Mouse (Mus musculus) megakaryocyte, embryonic 14.5 days (primary cell): ENCODE measurements around the gene Dlg4. TPM values are rescaled to one million over a fixed set of nuclear protein-coding genes. Genes with fewer than 3 reads are reported as not detected.

ENCODE experiments used
- H3K27me3 ChIP-seq: replicated peaks from 2 replicates; pipeline ENCODE3; 2012; ENCODE audit warnings: inconsistent platforms
- H3K36me3 ChIP-seq: replicated peaks from 2 replicates; pipeline ENCODE3; 2012; ENCODE audit warnings: low read length, inconsistent platforms, mixed read lengths
- H3K4me1 ChIP-seq: 2 replicates; pipeline ENCODE4 v1.6.1; 2012; ENCODE audit warnings: inconsistent platforms
- H3K4me3 ChIP-seq: replicated peaks from 2 replicates; pipeline ENCODE3; 2012; ENCODE audit warnings: moderate library complexity, mild to moderate bottlenecking, inconsistent platforms
- H3K9me3 ChIP-seq: 2 replicates; pipeline ENCODE4 v1.6.1; 2012; ENCODE audit warnings: inconsistent platforms
- FLI1 ChIP-seq: IDR thresholded peaks from 2 replicates; pipeline ENCODE4 v1.6.1; 2012; ENCODE audit warnings: low read length, inconsistent platforms, mixed read lengths
- GATA1 ChIP-seq: IDR thresholded peaks from 3 replicates; pipeline ENCODE4 v1.6.1; 2012; ENCODE audit warnings: mixed read lengths, low read length, inconsistent platforms, borderline replicate concordance
- polyA plus RNA-seq: library from polyadenylated mRNA; stranded (reverse); fragments of >175 nt; gene quantifications from 2 replicates; pipeline ENCODE4 v1.2.3, GENCODE M21; 2012; ENCODE audit warnings: low replicate concordance; ENCODE audit not compliant: insufficient read depth

Gene Dlg4
- 16.1 and 22.0 TPM in 2 replicates for polyA plus RNA-seq

DNA sequence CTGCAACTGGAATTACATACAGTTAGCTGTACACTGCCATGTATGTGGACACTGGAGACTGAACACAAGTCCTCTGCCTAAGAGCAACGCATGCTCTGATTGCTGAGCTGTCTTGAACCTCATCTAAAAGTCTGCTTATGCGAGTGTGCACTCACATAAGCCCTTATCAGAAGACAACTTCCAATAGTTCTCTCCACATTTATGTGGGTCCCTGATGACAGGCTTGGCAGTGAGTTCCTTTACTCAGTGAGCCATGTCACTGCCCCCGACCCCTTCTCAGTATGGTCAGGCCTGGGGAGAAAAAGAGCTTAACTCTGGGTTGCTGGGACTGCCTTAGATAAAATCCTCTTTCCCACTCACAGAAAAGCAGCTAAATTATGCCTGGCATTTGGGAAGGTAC is at the start of gene Dlg4:
Gene Dlg4 (plus strand): TSS at position 274 of the 400 bp plus-strand sequence.
- no peaks in the 10 kb centered on the region for H3K9me3 ChIP-seq
- TF ChIP-seq FLI1 (no peak), GATA1 (no peak)
- no peaks in the 10 kb centered on the region for H3K27me3 ChIP-seq
- peak within 1 kb of the TSS; percentile 92 for H3K4me3 ChIP-seq
- H3K36me3 ChIP-seq, result peaks cover 26% of the 10 kb centered on the region
- peaks cover 82% of the 10 kb centered on the region for H3K4me1 ChIP-seq

- Histone ChIP-seq H3K27me3 (peaks cover 34% of the 10 kb centered on the region), H3K4me1 (peaks cover 32% of the 10 kb centered on the region), H3K36me3 (peaks cover 61% of the 10 kb centered on the region), H3K4me3 (no peak overlapping the region), H3K9me3 (no peaks in the 10 kb centered on the region)
- TF ChIP-seq FLI1 (no peak), GATA1 (no peak)
Observed at GRCm38 (mm10) chr11:69968793-69969192, 47.9 kb upstream of the Dlg4 start.

- TF ChIP-seq GATA1 (no peak), FLI1 (no peak)
- Histone ChIP-seq H3K4me1 (peaks cover 22% of the 10 kb centered on the region), H3K4me3 (no peak overlapping the region), H3K27me3 (peaks cover 21% of the 10 kb centered on the region), H3K36me3 (peaks cover 76% of the 10 kb centered on the region), H3K9me3 (no peaks in the 10 kb centered on the region)
Observed at GRCm38 (mm10) chr11:69970222-69970621, 46.5 kb upstream of the Dlg4 start.

DNA sequence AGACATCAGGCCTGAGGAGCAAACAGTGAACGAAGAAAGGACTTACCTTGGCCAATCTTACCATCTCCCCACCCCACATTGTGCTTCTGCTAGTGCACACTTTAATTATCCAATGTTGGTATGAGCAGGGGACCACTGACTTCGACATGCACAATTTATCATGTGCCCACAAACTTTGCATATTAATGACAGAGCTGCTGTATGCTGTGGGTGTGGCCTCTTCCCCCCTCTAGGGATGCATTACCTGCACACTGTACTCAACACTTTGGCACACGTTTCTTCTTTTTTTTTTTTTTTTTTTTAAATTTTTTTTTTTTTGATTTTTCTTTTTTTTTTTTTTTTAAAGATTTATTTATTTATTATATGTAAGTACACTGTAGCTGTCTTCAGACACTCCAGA is 46.0 kb upstream of the Dlg4 start:
- Histone ChIP-seq H3K36me3 (peaks cover 81% of the 10 kb centered on the region), H3K27me3 (peaks cover 16% of the 10 kb centered on the region), H3K9me3 (no peaks in the 10 kb centered on the region), H3K4me1 (peaks cover 17% of the 10 kb centered on the region), H3K4me3 (no peak overlapping the region)
- no peak for TF ChIP-seq GATA1
- TF ChIP-seq FLI1, result no peak

GRCm38 (mm10) chr11:69974907-69975306 is 41.8 kb upstream of the Dlg4 start:
- Histone ChIP-seq H3K9me3 (no peaks in the 10 kb centered on the region), H3K4me1 (peaks cover 17% of the 10 kb centered on the region), H3K36me3 (peaks cover 86% of the 10 kb centered on the region)

DNA sequence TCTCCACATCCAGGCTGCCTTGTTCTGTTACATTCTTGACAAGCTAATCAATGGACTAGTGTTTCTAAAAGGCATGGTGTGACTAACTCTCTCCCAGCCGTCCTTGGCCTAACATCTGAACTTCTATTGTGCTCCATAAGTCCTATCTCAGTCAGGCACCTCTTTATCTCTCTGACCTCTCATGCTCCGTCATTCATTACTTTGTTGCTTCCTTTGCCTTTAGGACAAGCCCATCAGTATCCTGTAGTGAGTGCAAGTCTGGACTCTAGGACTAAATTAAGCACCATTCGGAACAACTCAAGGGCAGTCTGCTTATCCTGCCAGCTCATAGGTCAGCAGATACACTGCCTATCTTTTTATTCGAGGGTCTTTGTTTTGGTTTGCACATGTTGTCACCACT is 40.5 kb upstream of the Dlg4 start:
- Histone ChIP-seq H3K36me3 (peaks cover 75% of the 10 kb centered on the region), H3K4me3 (no peak overlapping the region), H3K9me3 (no peaks in the 10 kb centered on the region), H3K27me3 (no peaks in the 10 kb centered on the region), H3K4me1 (peaks cover 17% of the 10 kb centered on the region)
- TF ChIP-seq FLI1 (no peak), GATA1 (no peak)

More at GRCm38 (mm10) chr11:69974907-69975306, 41.8 kb upstream of the Dlg4 start:
- Histone ChIP-seq H3K27me3 (no peaks in the 10 kb centered on the region), H3K4me3 (no peak overlapping the region)
- TF ChIP-seq GATA1 (no peak), FLI1 (no peak)

- H3K36me3 ChIP-seq, result peaks cover 59% of the 10 kb centered on the region
- peaks cover 40% of the 10 kb centered on the region for H3K4me1 ChIP-seq
- no peak for TF ChIP-seq FLI1
- no peak for TF ChIP-seq GATA1
Observed at GRCm38 (mm10) chr11:69979827-69980195, 36.9 kb upstream of the Dlg4 start.

DNA sequence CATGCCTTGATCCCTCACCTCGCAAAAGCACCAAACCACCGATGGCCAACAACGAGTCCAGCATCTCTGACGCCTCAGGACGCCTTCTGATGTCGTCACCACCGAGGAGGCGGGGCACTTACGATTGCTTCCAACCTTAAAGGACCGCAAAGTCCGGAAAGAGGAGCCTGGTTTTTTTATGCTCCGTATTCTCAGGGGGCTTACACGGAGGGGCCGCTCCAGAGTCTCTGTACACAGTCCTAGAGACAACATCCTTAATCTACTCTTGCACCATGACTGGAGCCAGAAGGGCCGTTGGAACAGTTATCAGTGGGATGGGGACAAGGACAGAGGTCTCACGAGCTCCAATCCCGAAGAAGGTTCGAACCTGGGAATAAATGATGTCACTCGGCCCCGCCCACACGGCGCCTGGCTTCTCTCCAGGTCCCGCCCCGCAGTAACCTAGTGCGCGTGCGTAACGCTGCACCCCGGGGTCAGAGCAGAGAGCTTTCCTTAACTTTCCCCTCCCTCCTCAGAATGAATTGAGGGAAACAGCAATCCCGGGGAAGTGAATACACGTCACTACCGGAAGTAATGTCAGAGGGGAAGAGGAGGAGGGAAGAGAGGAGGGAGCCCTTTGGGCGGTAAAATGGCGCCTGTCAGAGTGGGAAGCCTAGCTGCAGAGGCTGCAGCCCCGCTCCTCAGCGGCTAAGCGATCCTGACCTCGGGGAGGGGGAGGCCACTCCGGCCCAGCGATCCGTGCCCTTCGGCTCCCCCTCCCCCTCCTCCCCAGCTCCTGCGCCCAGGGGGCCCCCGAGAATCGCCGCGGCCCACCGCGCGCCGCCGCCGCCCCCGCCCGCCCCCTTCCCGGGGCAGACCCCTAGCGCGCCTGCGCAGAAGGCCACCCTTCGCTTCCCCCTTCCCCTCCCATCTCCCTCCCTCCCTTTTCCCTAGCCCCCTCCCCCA is 36.3 kb upstream of the Dlg4 start:
- Histone ChIP-seq H3K36me3 (peaks cover 59% of the 10 kb centered on the region), H3K9me3 (no peaks in the 10 kb centered on the region), H3K4me3 (peak overlapping the region; percentile 95), H3K27me3 (no peaks in the 10 kb centered on the region), H3K4me1 (peaks cover 44% of the 10 kb centered on the region)
- TF ChIP-seq FLI1 (peak; percentile 90; the same call in 1 of the 2 replicates), GATA1 (no peak)

More at GRCm38 (mm10) chr11:69979827-69980195, 36.9 kb upstream of the Dlg4 start:
- Histone ChIP-seq H3K9me3 (no peaks in the 10 kb centered on the region), H3K27me3 (no peaks in the 10 kb centered on the region), H3K4me3 (peak overlapping the region; percentile 95)

DNA sequence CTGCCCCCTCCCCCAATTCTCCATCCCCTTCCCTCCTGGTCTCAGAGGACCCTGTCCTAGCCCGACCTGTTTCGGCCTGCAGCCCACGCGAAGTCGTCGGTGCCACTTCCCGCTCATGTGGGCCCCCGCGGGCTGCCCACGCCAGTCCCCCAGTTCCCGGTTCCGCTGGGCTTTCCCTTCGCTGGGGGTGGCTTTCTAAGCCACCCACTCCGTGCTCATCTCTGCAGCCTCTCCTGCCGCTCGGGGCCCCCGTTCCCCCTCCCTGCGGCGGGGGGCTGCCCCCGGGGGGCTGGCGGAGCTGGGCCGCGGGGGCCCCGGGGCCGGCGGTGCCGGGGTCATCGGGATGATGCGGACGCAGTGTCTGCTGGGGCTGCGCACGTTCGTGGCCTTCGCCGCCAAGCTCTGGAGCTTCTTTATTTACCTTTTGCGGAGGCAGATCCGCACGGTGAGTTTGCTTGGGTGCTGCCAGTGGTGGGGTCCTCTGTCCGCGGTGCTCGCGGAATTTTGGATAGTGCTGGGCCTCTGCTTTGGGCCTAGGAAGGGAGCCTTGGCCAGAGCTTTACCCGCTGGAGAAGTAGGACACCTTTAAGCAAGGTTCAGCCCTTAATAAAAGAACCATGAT is 35.5 kb upstream of the Dlg4 start, which contains the start of gene Ctdnep1:
Gene Ctdnep1 (plus strand): TSS at position 16 of the 622 bp plus-strand sequence.
- Histone ChIP-seq H3K27me3 (no peaks in the 10 kb centered on the region), H3K36me3 (peaks cover 57% of the 10 kb centered on the region), H3K4me1 (peaks cover 44% of the 10 kb centered on the region), H3K4me3 (peak within 1 kb of the TSS; percentile 95), H3K9me3 (no peaks in the 10 kb centered on the region)
- no peak for TF ChIP-seq FLI1
- TF ChIP-seq GATA1, result no peak
